Mouse (Mus musculus): ENCODE measurements around the gene Clec10a.

DNA sequence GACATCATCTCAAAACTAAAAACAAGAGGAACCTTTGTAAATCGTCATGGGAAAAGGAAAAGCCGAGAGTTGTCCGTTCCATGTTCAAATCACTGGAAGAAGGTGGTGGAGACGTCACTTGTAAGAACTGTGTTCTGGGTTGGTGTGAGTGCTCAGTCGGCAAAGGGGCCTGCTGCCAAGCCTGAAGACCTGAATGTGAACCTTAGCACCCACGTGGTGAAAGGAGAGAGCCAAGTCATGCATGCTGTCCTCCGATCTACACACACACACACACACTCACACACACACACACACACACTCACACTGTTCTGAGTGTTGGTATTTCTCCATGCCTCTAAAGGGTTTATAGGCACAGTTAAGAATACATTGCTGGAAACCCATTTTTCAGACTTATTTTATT lies 15.2 kb downstream of the Clec10a start:
- TF ChIP-seq CTCF (IDR thresholded peaks at IDR 0.05; ENCODE audit: extremely low read depth, insufficient read depth, low read length) (no peak), POLR2A (IDR thresholded peaks at IDR 0.05; ENCODE audit: extremely low read depth, insufficient read depth, low read length) (no peak)

All from cortical plate, adult 2 months (tissue).